Mouse (Mus musculus) 3134 (cell line): ENCODE measurements around the gene Nuak1.

Experiments
- DNase-seq: peaks from one replicate; pipeline ENCODE4 v3.0.0-alpha.2; 2011; ENCODE audit warnings: low spot score; ENCODE audit not compliant: insufficient read length; ENCODE audit errors: extremely low read depth

Nuak1 gene

GRCm38 (mm10) chr10:84412326-84412962 is 28.0 kb downstream of the Nuak1 start:
- no peak for DNase-seq

GRCm38 (mm10) chr10:84411122-84412105 is 29.0 kb downstream of the Nuak1 start:
- DNase-seq = no peak

- no peak for DNase-seq
Measured at GRCm38 (mm10) chr10:84408965-84409660, 31.3 kb downstream of the Nuak1 start.

- DNase-seq = no peak
Measured at GRCm38 (mm10) chr10:84405135-84405776, 35.1 kb downstream of the Nuak1 start.

GRCm38 (mm10) chr10:84401907-84402371 is 38.5 kb downstream of the Nuak1 start:
- DNase-seq = no peak

GRCm38 (mm10) chr10:84401189-84401588 is 39.2 kb downstream of the Nuak1 start:
- no peak for DNase-seq

- DNase-seq = peak; percentile 21
Measured at GRCm38 (mm10) chr10:84400037-84400681, 40.2 kb downstream of the Nuak1 start.

- peak; percentile 33 for DNase-seq
Measured at GRCm38 (mm10) chr10:84397276-84397675, 43.1 kb downstream of the Nuak1 start.

GRCm38 (mm10) chr10:84395885-84396659 is 44.3 kb downstream of the Nuak1 start:
- DNase-seq = no peak

- DNase-seq = no peak
Measured at GRCm38 (mm10) chr10:84395259-84395658, 45.1 kb downstream of the Nuak1 start.

- DNase-seq = no peak
Measured at GRCm38 (mm10) chr10:84393881-84394280, 46.5 kb downstream of the Nuak1 start.

- no peak for DNase-seq
Measured at GRCm38 (mm10) chr10:84393405-84393804, 47.0 kb downstream of the Nuak1 start.

GRCm38 (mm10) chr10:84392723-84393081 is 47.7 kb downstream of the Nuak1 start:
- peak; percentile 84 for DNase-seq

- peak; percentile 88 for DNase-seq
Measured at GRCm38 (mm10) chr10:84392027-84392722, 48.2 kb downstream of the Nuak1 start.

- DNase-seq = no peak
Measured at GRCm38 (mm10) chr10:84389707-84390106, 50.7 kb downstream of the Nuak1 start.

GRCm38 (mm10) chr10:84388357-84389141 is 51.8 kb downstream of the Nuak1 start:
- no peak for DNase-seq

GRCm38 (mm10) chr10:84387338-84387737 is 53.1 kb downstream of the Nuak1 start:
- no peak for DNase-seq

- DNase-seq = no peak
Measured at GRCm38 (mm10) chr10:84386625-84387242, 53.7 kb downstream of the Nuak1 start.
